Mouse (Mus musculus): Measurements from ENCODE around the gene Tom1l2. TPM values are rescaled to one million over a fixed set of nuclear protein-coding genes. Genes with fewer than 3 reads are reported as not detected.

Gene Tom1l2
- polyA plus RNA-seq, 1 experiment from 2014 or later = 74.6 TPM

DNA sequence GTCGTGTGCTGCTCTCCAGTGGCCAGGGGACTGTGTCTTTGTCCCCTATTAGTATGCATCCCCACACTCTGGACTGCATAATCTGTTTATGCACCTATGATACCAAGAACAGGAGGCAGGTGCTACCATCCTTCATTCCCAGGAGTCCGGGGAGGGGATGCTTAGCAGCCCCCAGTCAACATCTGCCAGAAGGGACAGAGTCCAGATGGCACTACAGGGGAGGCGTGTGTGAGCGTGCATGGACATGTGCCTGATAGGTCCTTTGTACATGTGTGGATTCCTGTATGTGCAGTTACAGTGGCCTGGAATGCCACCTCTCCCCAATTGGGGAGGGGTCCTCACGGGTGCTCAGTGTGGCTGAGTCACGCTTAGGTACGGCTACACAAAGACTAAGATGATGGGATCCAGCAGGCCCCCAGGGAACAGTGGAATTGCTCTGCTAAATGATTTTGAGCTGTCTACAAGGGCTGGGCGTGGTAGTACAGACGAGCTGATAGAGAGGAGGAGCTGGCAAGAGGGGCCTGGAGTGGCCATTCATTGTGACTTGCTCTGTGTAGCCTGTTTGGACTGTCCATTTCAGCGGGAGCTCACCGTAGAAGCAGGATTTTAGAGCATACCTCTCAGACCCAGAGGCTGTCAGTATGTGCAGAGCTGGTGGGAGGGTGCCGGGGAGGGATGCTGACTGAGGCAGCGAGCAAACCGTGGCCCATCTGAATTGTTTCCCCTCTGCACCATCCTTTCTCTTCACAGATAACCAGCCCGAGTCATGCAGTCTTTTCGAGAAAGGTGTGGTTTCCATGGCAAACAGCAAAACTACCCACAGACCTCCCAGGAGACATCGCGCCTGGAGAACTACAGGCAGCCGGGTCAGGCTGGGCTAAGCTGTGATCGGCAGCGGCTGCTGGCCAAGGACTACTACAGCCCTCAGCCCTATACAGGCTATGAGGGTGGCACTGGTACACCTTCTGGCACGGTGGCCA, 168.1 kb downstream of the Tom1l2 start:
- Histone ChIP-seq H3K27ac (ENCODE audit: low read length) (peak overlapping the region; percentile 84), H3K9ac (ENCODE audit: low read depth, low read length) (peak overlapping the region; percentile 59), H3K27me3 (ENCODE audit: control insufficient read depth, insufficient read depth, low read depth, low read length) (no peaks in the 10 kb centered on the region), H3K36me3 (ENCODE audit: control insufficient read depth, insufficient read depth, low read length) (peaks cover 32% of the 10 kb centered on the region), H3K4me3 (ENCODE audit: low read depth, low read length) (no peak overlapping the region), H3K4me2 (ENCODE audit: low read length) (peak overlapping the region; percentile 10; the same call in 1 of the 2 replicates), H3K9me3 (replicated peaks; ENCODE audit: control insufficient read depth, low read length, poor library complexity, severe bottlenecking) (no peaks in the 10 kb centered on the region), H3K4me1 (ENCODE audit: control insufficient read depth, insufficient read depth, low read length) (peaks cover 51% of the 10 kb centered on the region)
- WGBS = 17% methylated on average over 22 of the region's 22 CpGs
- peak; percentile 43 for ATAC-seq

DNA sequence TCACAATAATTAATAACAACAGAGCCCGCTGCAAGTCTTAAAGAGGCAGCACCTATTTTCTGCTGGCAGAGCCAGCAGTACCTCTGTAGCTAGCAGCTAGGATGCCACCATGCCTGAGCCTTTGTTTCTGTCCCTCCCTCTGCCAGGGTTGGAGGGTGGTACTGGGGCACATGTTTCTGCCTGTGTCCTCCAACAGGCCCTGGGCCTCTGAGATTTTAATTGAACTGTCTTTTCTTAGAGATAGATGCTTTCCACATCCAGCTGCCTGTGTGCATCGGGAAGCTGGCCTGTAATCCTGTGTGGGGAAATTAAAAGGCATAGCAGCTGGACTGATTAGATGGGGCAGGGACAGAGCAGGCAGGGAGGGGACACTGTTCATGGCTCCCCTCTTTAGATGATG, 170.0 kb downstream of the Tom1l2 start:
- 33% methylated on average over 2 of the region's 2 CpGs for WGBS
- peak overlapping the region; percentile 54 for H3K9ac ChIP-seq (ENCODE audit: low read depth, low read length)
- H3K4me3 ChIP-seq (ENCODE audit: low read depth, low read length) = no peak overlapping the region
- H3K27ac ChIP-seq (ENCODE audit: low read length) = peak overlapping the region; percentile 84
- peaks cover 67% of the 10 kb centered on the region for H3K4me1 ChIP-seq (ENCODE audit: control insufficient read depth, insufficient read depth, low read length)
- no peaks in the 10 kb centered on the region for H3K27me3 ChIP-seq (ENCODE audit: control insufficient read depth, insufficient read depth, low read depth, low read length)
- H3K4me2 ChIP-seq (ENCODE audit: low read length) = peak overlapping the region; percentile 22; the same call in 1 of the 2 replicates
- no peak for ATAC-seq
- H3K9me3 ChIP-seq (replicated peaks; ENCODE audit: control insufficient read depth, low read length, poor library complexity, severe bottlenecking) = no peaks in the 10 kb centered on the region
- H3K36me3 ChIP-seq (ENCODE audit: control insufficient read depth, insufficient read depth, low read length) = peaks cover 18% of the 10 kb centered on the region

DNA sequence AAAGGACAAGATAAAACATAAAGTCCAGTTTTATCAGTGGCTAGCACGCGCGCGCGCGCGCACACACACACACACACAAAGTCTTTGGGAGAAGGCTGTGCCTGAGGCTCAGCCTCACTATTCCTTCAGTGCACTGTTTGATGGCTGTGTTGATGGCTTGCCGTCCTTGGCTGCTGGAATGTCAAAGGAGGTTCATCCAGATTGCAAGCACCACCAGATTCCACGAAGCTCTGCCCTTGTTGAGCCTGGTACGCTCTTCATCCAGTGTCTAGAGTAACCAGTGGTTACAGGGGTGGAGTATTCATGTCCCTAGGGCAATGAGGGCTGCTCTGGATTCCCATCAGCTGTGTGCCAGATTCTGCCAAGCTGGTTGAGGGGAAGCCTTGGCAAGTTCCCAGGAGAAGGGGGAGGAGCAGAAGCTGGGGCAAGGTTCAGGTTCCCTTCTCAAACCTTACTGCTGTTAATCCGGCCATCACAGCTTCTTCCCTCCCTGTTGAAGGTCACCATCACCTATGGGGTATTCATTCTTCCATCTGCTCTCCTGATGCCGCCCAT, 170.5 kb downstream of the Tom1l2 start:
- 68% methylated on average over 12 of the region's 12 CpGs for WGBS
- H3K9me3 ChIP-seq (replicated peaks; ENCODE audit: control insufficient read depth, low read length, poor library complexity, severe bottlenecking) = no peaks in the 10 kb centered on the region
- H3K4me2 ChIP-seq (ENCODE audit: low read length) = peak overlapping the region; percentile 22; the same call in 1 of the 2 replicates
- peak overlapping the region; percentile 54 for H3K9ac ChIP-seq (ENCODE audit: low read depth, low read length)
- no peak overlapping the region for H3K4me3 ChIP-seq (ENCODE audit: low read depth, low read length)
- H3K27ac ChIP-seq (ENCODE audit: low read length) = peak overlapping the region; percentile 84
- no peaks in the 10 kb centered on the region for H3K27me3 ChIP-seq (ENCODE audit: control insufficient read depth, insufficient read depth, low read depth, low read length)
- H3K4me1 ChIP-seq (ENCODE audit: control insufficient read depth, insufficient read depth, low read length) = peaks cover 72% of the 10 kb centered on the region
- H3K36me3 ChIP-seq (ENCODE audit: control insufficient read depth, insufficient read depth, low read length) = peaks cover 14% of the 10 kb centered on the region
- no peak for ATAC-seq

- no peak for ATAC-seq
- Histone ChIP-seq H3K27ac (ENCODE audit: low read length) (peak overlapping the region; percentile 98), H3K36me3 (ENCODE audit: control insufficient read depth, insufficient read depth, low read length) (no peaks in the 10 kb centered on the region), H3K9me3 (replicated peaks; ENCODE audit: control insufficient read depth, low read length, poor library complexity, severe bottlenecking) (no peaks in the 10 kb centered on the region), H3K4me3 (ENCODE audit: low read depth, low read length) (no peak overlapping the region), H3K27me3 (ENCODE audit: control insufficient read depth, insufficient read depth, low read depth, low read length) (no peaks in the 10 kb centered on the region), H3K9ac (ENCODE audit: low read depth, low read length) (0 out of 2 replicates have a peak overlapping the region, but pooled peaks have one; percentile 82), H3K4me2 (ENCODE audit: low read length) (0 out of 2 replicates have a peak overlapping the region, but pooled peaks have one; percentile 71), H3K4me1 (ENCODE audit: control insufficient read depth, insufficient read depth, low read length) (peaks cover 61% of the 10 kb centered on the region)
Measured at GRCm38 (mm10) chr11:60178506-60178905, 174.2 kb downstream of the Tom1l2 start.

GRCm38 (mm10) chr11:60178005-60178404, 174.7 kb downstream of the Tom1l2 start:
- no peak for ATAC-seq
- 44% methylated on average over 6 of the region's 6 CpGs for WGBS
- Histone ChIP-seq H3K9ac (ENCODE audit: low read depth, low read length) (peak overlapping the region; percentile 82), H3K36me3 (ENCODE audit: control insufficient read depth, insufficient read depth, low read length) (no peaks in the 10 kb centered on the region), H3K9me3 (replicated peaks; ENCODE audit: control insufficient read depth, low read length, poor library complexity, severe bottlenecking) (no peaks in the 10 kb centered on the region), H3K4me2 (ENCODE audit: low read length) (peak overlapping the region; percentile 71), H3K27ac (ENCODE audit: low read length) (peak overlapping the region; percentile 98), H3K4me1 (ENCODE audit: control insufficient read depth, insufficient read depth, low read length) (peaks cover 60% of the 10 kb centered on the region), H3K4me3 (ENCODE audit: low read depth, low read length) (peak overlapping the region; percentile 66), H3K27me3 (ENCODE audit: control insufficient read depth, insufficient read depth, low read depth, low read length) (no peaks in the 10 kb centered on the region)

DNA sequence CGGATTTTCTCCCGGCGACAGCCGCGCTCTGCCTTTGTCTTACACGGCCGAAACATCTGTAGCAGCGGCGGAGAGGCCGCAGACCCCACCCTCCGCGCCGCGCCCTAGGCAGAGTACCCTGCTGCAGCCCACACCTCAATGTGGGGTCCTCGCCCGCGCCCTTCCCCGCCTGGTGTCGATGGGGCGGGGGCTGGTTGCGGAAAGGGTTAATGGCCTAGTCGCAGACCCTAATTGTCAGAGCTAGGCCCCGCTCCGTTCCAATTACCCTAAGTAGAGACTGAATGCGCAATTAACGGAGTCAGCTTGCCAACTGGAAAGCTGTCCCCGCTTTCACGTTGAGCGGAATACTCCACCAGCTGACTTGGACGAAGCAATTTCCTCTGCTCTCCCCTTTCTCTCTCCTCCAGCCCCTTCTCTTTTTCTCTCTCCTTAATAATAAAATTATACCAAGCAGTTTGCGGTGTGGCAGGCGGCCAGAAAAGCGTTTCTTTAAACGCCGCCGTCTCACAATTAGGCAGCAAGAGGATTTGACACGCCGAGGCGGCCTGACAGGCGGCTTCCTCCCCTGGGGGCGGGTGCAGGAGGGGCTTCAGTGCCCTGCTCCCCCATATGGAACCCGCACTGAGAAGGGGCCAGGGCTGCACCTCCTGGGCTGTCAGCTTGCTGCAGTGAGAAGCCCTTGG, 175.6 kb downstream of the Tom1l2 start:
- peak overlapping the region; percentile 98 for H3K27ac ChIP-seq (ENCODE audit: low read length)
- peaks cover 51% of the 10 kb centered on the region for H3K4me1 ChIP-seq (ENCODE audit: control insufficient read depth, insufficient read depth, low read length)
- ATAC-seq = peak; percentile 49
- under 1% methylated on average over 42 of the region's 42 CpGs for WGBS
- H3K4me3 ChIP-seq (ENCODE audit: low read depth, low read length) = peak overlapping the region; percentile 66
- H3K27me3 ChIP-seq (ENCODE audit: control insufficient read depth, insufficient read depth, low read depth, low read length) = no peaks in the 10 kb centered on the region
- H3K36me3 ChIP-seq (ENCODE audit: control insufficient read depth, insufficient read depth, low read length) = no peaks in the 10 kb centered on the region
- peak overlapping the region; percentile 82 for H3K9ac ChIP-seq (ENCODE audit: low read depth, low read length)
- H3K4me2 ChIP-seq (ENCODE audit: low read length) = peak overlapping the region; percentile 71
- no peaks in the 10 kb centered on the region for H3K9me3 ChIP-seq (replicated peaks; ENCODE audit: control insufficient read depth, low read length, poor library complexity, severe bottlenecking)

Small RNAs within 50 kb of the gene (microRNA-seq; reads per million reads assigned to microRNA genes)
- gene Gm27711 (not detected), gene Mir6921 (1.2 reads per million), gene Mir6922 (not detected)

Other genes starting within 250 kb of the Tom1l2 start
- 25.0 and 26.5 TPM in 2 replicates for gene Rai1, start 247.9 kb downstream of the Tom1l2 start, polyA plus RNA-seq (2015; fragmentation: Nextera tagmentation; extraction: Ambion mirVana)
- 31.9 and 34.1 TPM in 2 replicates for gene Srebf1, start 130.3 kb downstream of the Tom1l2 start, polyA plus RNA-seq (2015; fragmentation: Nextera tagmentation; extraction: Ambion mirVana)
- 6.6 and 7.1 TPM in 2 replicates for gene Drc3, start 424 bp upstream of the Tom1l2 start, polyA plus RNA-seq (2015; fragmentation: Nextera tagmentation; extraction: Ambion mirVana)
- 24.4 and 24.8 TPM in 2 replicates for gene Gid4, start 64.2 kb upstream of the Tom1l2 start, polyA plus RNA-seq (2015; fragmentation: Nextera tagmentation; extraction: Ambion mirVana)
- gene Atpaf2, start 65.6 kb upstream of the Tom1l2 start, polyA plus RNA-seq (2015; fragmentation: Nextera tagmentation; extraction: Ambion mirVana) = 43.3 and 47.4 TPM in 2 replicates
- gene Drg2, start 101.7 kb upstream of the Tom1l2 start, polyA plus RNA-seq (2015; fragmentation: Nextera tagmentation; extraction: Ambion mirVana) = 90.8 and 91.5 TPM in 2 replicates
- gene Myo15, start 116.4 kb upstream of the Tom1l2 start, polyA plus RNA-seq (2015; fragmentation: Nextera tagmentation; extraction: Ambion mirVana) = 0.08 and 0.16 TPM in 2 replicates
- gene Alkbh5, start 183.5 kb upstream of the Tom1l2 start, polyA plus RNA-seq (2015; fragmentation: Nextera tagmentation; extraction: Ambion mirVana) = 20.3 and 22.6 TPM in 2 replicates

All from midbrain, embryonic 16.5 days (tissue).